Mouse (Mus musculus): Measurements from ENCODE around the gene Myrfl.

Myrfl gene

GRCm38 (mm10) chr10:116768642-116769041 is 128.1 kb downstream of the Myrfl start:
- in situ Hi-C loops (cut with MboI, MseI) = no loop called here

GRCm38 (mm10) chr10:116766525-116766924 is 130.2 kb downstream of the Myrfl start:
- in situ Hi-C loops (cut with MboI, MseI) = no loop called here

DNA sequence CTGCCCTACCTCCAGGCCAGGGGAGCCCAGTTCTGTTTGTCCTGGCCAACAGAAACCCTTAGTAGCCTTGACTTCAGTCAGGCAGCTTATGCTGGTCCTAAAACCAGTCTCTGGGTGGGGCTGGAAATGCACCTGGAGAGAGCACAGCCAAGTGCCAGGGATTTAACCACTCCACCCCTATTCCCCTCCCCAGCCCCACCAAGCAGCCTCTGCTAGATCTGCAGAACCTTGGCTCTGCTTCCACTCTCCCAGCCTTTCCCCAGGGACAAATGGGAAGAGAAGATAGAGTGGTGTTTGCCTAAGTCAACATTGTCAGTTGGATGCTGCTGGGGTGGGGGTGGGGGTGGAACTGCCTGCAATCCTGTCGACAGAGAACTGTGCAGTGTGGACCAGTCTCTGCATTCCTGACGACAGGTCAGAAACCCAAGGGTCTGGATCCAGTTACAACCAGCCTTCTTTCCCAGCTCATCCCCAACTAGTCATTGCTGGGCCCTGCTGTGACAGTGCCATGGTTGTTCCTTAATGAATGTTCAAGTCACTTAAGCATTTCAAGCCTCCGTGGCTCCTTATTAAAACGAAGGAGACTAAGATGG is 135.1 kb downstream of the Myrfl start:
- in situ Hi-C loops (cut with MboI, MseI) = no loop called here

DNA sequence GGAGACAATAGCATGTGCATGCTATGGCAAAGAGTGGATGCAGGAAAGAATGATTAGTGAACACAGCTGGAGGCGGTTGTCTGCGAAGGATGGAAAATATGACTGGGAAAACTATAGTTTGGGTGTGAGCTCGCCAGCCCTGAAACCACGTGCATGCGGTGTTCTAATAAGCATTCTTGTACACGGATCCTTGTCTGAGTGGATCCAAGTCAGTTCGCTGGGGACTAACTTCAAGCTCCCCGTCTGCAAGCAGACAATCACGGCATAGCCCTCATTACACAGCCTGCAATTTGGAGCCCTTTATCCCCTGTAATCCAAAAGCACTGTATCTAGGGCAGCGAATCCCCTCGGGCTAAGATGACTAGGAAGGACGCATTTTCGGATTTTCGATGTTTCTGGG is 136.2 kb downstream of the Myrfl start:
- in situ Hi-C loops (cut with MboI, MseI) = no loop called here

- in situ Hi-C loops (cut with MboI, MseI) = no loop called here
Observed at GRCm38 (mm10) chr10:116759816-116760215, 136.9 kb downstream of the Myrfl start.

DNA sequence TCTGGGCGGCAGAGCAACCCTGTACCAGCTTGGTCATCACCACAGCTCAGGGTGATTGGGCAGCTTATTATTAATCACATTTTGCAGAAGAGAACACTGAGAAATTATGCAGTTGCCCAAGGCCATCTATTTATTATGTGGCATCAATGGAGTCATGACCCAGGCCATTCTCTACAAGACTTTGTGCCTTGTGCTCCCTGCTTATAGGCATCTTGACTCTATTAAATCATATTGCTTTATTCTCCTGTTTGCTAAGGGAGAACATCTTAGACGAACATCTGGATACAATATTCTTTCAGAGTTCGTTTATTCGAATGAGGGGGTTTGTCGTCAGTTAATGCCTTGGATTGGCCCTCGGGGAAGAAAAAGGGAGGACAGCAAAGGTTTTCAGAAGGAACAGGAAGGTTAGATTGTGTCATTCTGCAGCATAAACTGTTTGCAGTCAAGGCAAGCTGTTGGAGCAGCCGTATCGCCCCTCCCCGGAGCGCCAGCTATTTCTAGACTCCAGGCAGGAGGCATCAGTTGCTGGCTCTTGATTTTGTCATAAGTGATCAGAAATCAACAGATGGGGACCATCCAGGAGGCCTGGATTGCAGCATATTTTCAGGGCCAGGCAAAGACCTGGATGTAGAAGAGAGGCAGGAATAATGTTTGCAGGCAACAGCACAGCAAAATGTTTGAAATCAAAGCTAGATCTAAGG is 140.7 kb downstream of the Myrfl start:
- in situ Hi-C loops (cut with MboI, MseI) = no loop called here

DNA sequence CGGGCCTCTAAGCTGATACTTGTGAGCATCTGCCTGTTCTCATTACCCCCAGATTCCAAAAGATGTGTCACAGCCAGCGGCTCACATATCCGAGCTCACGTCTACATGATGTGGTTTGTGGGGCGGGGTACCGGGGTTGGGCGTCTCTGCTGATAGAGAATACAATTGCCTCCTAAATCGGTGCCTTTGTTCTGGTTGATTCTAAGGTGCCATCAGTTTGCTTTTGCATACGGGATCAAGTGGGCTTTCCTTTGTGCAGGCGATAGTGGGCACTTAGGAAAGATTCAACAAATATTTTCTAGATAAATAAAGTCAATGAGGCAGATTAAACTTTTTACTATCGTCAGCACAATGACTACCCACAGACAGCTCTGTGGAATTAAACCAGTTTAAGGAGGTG is 141.8 kb downstream of the Myrfl start:
- in situ Hi-C loops (cut with MboI, MseI) = no loop called here

DNA sequence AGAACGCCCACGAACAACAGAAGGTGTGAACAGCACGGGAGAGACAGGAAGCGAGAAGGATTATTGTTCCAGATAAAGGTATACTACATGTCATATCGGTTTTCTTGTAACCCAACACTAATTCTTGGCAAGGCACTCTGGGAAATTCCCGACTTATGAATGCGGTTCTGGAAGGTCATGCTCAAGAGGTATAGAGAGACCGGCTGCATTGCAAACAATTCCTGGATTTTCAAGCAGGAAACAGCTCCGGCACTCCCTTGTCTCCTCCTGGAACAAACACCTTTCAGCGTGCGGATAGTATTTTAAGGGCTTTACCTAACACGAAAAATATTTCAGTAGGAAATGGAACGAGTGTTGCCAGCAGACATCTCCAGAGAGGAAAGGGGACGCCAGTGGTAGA is 145.8 kb downstream of the Myrfl start:
- in situ Hi-C loops (cut with MboI, MseI) = no loop called here

DNA sequence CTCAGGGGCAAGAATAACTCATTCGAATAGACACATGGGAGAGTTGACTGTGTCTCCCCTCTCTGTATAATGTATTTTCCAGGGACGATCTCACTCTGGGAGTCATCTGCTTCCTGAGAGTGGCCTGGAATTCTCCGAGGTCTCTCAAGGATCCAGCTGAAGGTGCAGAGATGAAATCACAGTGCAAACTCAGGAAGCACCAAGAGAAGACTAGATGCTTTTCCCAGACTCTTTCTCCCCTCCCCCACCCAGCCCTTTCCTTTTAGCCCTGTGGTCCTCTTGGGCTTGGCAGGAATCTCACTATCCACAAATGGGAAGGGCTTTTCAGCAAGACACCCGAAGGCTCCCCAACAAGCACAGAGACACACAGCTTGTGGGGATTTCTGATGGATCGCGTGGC is 146.7 kb downstream of the Myrfl start:
- in situ Hi-C loops (cut with MboI, MseI) = no loop called here

GRCm38 (mm10) chr10:116748681-116749080 is 148.0 kb downstream of the Myrfl start:
- in situ Hi-C loops (cut with MboI, MseI) = no loop called here

- in situ Hi-C loops (cut with MboI, MseI) = no loop called here
Observed at GRCm38 (mm10) chr10:116746281-116747011, 150.3 kb downstream of the Myrfl start.

DNA sequence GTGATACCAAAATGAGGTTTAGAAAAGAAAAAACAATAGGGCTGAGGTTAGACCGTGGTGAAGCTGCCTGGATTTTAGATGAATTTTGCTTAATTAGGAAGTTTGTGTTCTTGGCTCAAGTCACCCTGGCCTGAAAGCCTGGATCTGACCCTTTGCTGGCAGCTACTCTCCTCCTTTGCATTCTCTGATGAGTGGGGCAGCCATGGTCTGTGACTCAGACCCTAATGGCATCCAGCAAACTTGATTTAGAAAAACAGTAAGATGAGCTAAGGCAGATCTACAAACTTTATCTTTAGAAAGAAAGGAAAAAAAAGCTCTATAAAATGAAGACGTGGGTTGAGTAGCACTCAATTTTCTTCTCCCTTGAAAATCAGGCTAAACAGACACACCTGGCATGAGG is 154.0 kb downstream of the Myrfl start:
- in situ Hi-C loops (cut with MboI, MseI) = no loop called here

DNA sequence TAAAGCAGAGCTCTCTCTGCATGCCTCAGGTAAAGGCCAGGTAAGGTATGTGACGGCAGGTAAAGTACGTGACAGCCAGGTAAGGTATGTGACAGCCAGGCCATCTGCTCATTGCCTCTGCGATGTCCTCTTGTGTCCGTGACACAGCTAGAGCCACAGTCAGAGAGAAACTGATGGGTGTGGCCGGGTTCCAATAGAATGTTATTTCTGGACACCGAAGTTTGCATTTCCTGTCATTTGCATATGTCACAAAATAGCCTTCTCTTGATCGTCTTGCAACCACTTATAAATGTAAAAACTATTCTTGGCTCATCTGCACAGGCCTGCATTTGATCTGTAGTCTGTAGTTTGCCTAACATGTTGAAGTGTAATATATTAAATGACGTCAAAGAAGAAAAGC is 154.5 kb downstream of the Myrfl start:
- in situ Hi-C loops (cut with MboI, MseI) = no loop called here

DNA sequence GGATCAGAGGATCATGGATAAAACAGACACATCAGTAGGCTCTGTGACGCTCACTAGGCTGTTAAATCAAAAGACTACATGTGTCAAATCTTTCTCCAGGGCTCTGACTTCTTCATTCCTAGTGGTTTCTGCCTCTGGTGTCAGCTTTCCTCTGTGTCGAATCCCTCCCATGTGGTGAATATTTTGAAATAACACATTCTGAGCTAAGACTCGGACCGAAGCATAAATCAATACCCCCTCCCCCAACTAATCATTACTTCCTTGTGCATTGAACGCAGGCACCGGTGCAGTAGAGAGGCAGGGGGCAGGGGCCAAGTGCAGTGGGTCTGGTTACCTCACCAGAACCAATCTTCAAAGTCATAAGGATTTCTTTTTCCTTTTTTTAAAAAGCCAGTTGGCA is 155.4 kb downstream of the Myrfl start:
- in situ Hi-C loops (cut with MboI, MseI) = no loop called here

DNA sequence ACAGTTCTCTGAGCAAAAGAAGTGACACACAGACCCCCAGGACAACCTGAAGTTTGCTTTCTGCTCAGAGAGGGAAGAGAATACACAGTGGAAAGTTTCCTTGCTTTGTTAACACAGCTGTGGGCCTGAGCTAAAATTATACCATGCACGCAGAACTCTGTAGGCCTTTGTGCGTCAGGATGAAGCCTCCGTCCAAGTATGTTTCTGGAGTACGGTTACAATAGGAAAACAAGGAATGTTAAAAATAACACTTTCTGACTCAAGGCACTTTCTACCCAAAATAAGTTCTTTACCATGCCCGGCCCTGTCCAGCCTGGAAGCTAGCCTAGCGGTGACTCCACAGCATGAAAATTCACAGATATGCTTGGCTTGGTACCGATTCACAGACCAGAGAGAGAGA is 156.6 kb downstream of the Myrfl start:
- in situ Hi-C loops (cut with MboI, MseI) = no loop called here

DNA sequence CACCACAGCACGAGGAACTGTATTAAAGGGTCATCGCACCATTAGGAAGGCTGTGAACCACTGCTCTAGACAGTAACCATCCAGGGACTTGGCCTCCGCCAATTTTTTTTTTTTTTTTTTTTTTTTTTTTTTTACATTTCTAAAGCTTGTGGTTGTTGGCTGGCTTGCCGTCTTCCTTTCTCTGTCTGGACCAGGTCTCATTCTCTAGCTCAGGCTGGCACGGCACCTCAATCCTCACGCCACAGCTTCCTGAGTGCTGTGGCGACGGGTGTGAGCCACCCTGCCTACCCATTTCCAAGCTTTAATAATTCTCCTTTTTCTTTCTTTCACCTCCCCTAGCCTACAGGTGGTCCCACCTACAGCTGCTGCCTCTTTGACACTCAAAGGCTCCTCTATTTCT is 158.2 kb downstream of the Myrfl start:
- in situ Hi-C loops (cut with MboI, MseI) = no loop called here

DNA sequence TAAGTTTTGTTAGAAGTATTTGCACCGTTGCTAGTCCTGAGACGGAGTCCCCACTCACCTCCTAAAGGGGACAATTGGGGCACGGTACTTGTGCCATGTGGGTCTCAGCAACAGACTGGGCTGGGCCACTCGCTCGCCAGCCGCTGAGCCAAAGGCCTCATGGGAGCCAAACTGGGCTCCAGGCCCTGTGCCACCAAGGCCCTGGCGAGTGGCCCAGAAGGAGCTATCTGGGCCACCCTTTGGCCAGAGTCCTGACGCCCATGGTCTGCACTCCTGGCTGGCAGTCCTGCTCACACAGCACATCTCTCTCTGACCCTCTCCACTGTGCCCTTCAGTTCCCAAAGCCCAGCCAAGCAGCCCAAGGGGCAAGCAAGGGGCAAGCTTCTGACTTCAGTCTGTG is 161.1 kb downstream of the Myrfl start:
- in situ Hi-C loops (cut with MboI, MseI) = no loop called here

- in situ Hi-C loops (cut with MboI, MseI) = no loop called here
Observed at GRCm38 (mm10) chr10:116733651-116734050, 163.1 kb downstream of the Myrfl start.

DNA sequence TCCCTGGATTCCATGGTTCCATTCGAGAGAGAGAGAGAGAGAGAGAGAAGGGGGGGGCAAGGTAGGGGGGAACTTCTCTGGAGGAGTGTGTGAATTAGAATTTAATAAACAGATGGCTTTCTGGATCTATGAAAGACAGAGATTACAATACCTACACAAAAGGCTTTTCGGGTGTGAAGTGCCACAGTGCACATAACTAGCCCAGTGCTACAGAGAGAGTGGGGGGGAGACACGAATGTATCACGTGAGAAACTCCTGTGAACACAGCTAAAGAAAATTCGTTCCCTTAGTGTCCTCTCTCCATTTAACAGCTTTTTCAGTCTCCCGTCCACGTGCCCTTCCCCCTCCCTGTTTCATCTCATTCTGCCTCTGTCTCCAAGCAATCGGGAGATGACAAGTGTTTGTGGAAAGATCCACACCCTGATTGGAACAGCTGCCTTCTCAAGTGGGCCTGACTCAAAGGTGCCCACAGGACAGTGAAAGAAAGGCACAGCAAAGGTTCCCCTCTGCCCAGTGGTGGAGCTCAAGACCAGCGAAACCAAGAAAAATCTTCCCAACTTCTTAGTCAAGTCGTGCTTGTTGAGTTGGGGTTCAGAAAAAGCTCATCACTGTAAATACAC is 166.6 kb downstream of the Myrfl start:
- in situ Hi-C loops (cut with MboI, MseI) = no loop called here

- in situ Hi-C loops (cut with MboI, MseI) = loop anchor here in 1 of 2 experiments (10.0 kb wide), 1 partner anchor 1654 kb away; no protein-coding TSS in a partner anchor
Observed at GRCm38 (mm10) chr10:116728860-116729259, 167.9 kb downstream of the Myrfl start.

GRCm38 (mm10) chr10:116727702-116728298 is 168.9 kb downstream of the Myrfl start:
- in situ Hi-C loops (cut with MboI, MseI) = loop anchor here in 1 of 2 experiments (10.0 kb wide), 1 partner anchor 1653 kb away; no protein-coding TSS in a partner anchor

All from T-helper 17 cell (primary cell).